Mouse (Mus musculus): Measurements from ENCODE around the gene Lyrm7. TPM values are rescaled to one million over a fixed set of nuclear protein-coding genes. Genes with fewer than 3 reads are reported as not detected.

Lyrm7 gene
- polyA plus RNA-seq (2012; rRNA removed) (3.8 and 8.2 TPM in 2 replicates), polyA plus RNA-seq (2014; fragmentation: Nextera tagmentation; extraction: Ambion mirVana) (7.8 and 10.8 TPM in 2 replicates)

GRCm38 (mm10) chr11:54860256-54861038 lies at the start of gene Lyrm7:
Gene Lyrm7, minus strand, starts transcription at chr11:54860916.
- Histone ChIP-seq H3K27ac (replicated peaks; ENCODE audit: low read depth, low read length) (peak within 1 kb of the TSS; percentile 82), H3K27me3 (ENCODE audit: control insufficient read depth, insufficient read depth, low read length) (no peaks in the 10 kb centered on the region), H3K4me1 (ENCODE audit: control insufficient read depth, insufficient read depth, low read length) (peaks cover 5% of the 10 kb centered on the region; the same call in 1 of the 2 replicates), H3K36me3 (ENCODE audit: control insufficient read depth, insufficient read depth, low read length) (no peaks in the 10 kb centered on the region), H3K4me2 (replicated peaks; ENCODE audit: low read depth, low read length, severe bottlenecking) (peak within 1 kb of the TSS; percentile 59), H3K4me3 (replicated peaks; ENCODE audit: low read length) (peak within 1 kb of the TSS; percentile 52), H3K9ac (ENCODE audit: low read depth, low read length, severe bottlenecking) (peak within 1 kb of the TSS; percentile 62), H3K9me3 (ENCODE audit: control insufficient read depth, low read length) (no peaks in the 10 kb centered on the region)
- WGBS: under 1% methylated on average over 42 of the region's 42 CpGs
- ATAC-seq (ENCODE audit: low FRiP score, low read depth) (peak; percentile 99), DNase-seq (ENCODE audit: low spot score) (peak; percentile 98)
- TF ChIP-seq POLR2A (IDR thresholded peaks at IDR 0.05; ENCODE audit: borderline replicate concordance, extremely low read depth, insufficient read depth, insufficient read length): peak; percentile 76; the same call in 1 of the 2 replicates

GRCm38 (mm10) chr11:54910081-54910665 lies 49.5 kb upstream of the Lyrm7 start:
- Histone ChIP-seq H3K9ac (ENCODE audit: low read depth, low read length, severe bottlenecking) (no peak overlapping the region), H3K4me1 (ENCODE audit: control insufficient read depth, insufficient read depth, low read length) (no peaks in the 10 kb centered on the region), H3K36me3 (ENCODE audit: control insufficient read depth, insufficient read depth, low read length) (peaks cover 48% of the 10 kb centered on the region), H3K4me3 (replicated peaks; ENCODE audit: low read length) (no peak overlapping the region), H3K27me3 (ENCODE audit: control insufficient read depth, insufficient read depth, low read length) (no peaks in the 10 kb centered on the region), H3K4me2 (replicated peaks; ENCODE audit: low read depth, low read length, severe bottlenecking) (no peak overlapping the region), H3K9me3 (ENCODE audit: control insufficient read depth, low read length) (no peaks in the 10 kb centered on the region), H3K27ac (replicated peaks; ENCODE audit: low read depth, low read length) (no peak overlapping the region)
- 88% methylated on average over 12 of the region's 12 CpGs for WGBS
- DNase-seq (ENCODE audit: low spot score) (no peak), ATAC-seq (ENCODE audit: low FRiP score, low read depth) (no peak)
- no peak for TF ChIP-seq POLR2A (IDR thresholded peaks at IDR 0.05; ENCODE audit: borderline replicate concordance, extremely low read depth, insufficient read depth, insufficient read length)

DNA sequence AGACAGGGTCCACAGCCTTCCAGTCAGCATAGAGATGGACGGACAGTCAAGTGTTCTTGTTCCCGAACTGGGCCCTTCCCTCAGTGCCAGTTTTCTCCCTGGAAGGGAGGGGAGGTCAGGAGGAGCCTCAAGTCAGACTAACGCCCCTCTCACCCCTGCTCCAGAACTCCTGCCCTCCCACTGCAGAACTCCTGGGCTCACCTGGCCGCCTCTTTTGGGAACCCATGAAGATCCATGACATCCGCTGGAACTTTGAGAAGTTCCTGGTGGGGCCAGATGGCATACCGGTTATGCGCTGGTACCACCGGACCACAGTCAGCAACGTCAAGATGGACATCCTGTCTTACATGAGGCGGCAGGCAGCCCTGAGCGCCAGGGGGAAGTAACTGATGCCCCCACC lies 48.6 kb upstream of the Lyrm7 start:
- no peak for DNase-seq (ENCODE audit: low spot score)
- H3K9me3 ChIP-seq (ENCODE audit: control insufficient read depth, low read length): no peaks in the 10 kb centered on the region
- no peak for TF ChIP-seq POLR2A (IDR thresholded peaks at IDR 0.05; ENCODE audit: borderline replicate concordance, extremely low read depth, insufficient read depth, insufficient read length)
- WGBS: 92% methylated on average over 11 of the region's 11 CpGs
- no peak for ATAC-seq (ENCODE audit: low FRiP score, low read depth)
- H3K27me3 ChIP-seq (ENCODE audit: control insufficient read depth, insufficient read depth, low read length): no peaks in the 10 kb centered on the region
- peaks cover 41% of the 10 kb centered on the region for H3K36me3 ChIP-seq (ENCODE audit: control insufficient read depth, insufficient read depth, low read length)
- no peak overlapping the region for H3K4me3 ChIP-seq (replicated peaks; ENCODE audit: low read length)
- no peak overlapping the region for H3K4me2 ChIP-seq (replicated peaks; ENCODE audit: low read depth, low read length, severe bottlenecking)
- no peak overlapping the region for H3K9ac ChIP-seq (ENCODE audit: low read depth, low read length, severe bottlenecking)
- no peaks in the 10 kb centered on the region for H3K4me1 ChIP-seq (ENCODE audit: control insufficient read depth, insufficient read depth, low read length)
- no peak overlapping the region for H3K27ac ChIP-seq (replicated peaks; ENCODE audit: low read depth, low read length)

DNA sequence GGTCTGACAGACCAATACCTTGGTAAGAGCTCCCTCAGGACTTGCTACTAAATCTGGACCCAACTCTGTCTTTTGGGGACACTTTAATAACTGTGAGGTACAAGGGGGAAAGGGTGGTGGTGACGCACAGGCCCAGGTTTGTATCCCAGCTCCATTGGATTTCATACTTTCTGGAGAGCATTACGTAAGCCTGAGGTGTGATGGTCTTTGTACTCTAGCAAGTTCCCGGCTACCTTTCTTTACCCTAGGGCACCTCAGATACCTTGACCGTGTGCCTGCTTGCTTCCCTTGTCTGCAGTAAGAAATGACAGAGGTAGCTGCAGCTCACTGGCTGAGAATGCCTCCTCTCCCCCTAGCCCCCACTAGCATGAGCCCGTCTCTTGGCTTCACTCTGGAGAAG lies 46.5 kb upstream of the Lyrm7 start:
- no peak overlapping the region for H3K4me2 ChIP-seq (replicated peaks; ENCODE audit: low read depth, low read length, severe bottlenecking)
- no peak overlapping the region for H3K4me3 ChIP-seq (replicated peaks; ENCODE audit: low read length)
- no peaks in the 10 kb centered on the region for H3K27me3 ChIP-seq (ENCODE audit: control insufficient read depth, insufficient read depth, low read length)
- no peak for TF ChIP-seq POLR2A (IDR thresholded peaks at IDR 0.05; ENCODE audit: borderline replicate concordance, extremely low read depth, insufficient read depth, insufficient read length)
- DNase-seq (ENCODE audit: low spot score) (no peak), ATAC-seq (ENCODE audit: low FRiP score, low read depth) (no peak)
- no peak overlapping the region for H3K9ac ChIP-seq (ENCODE audit: low read depth, low read length, severe bottlenecking)
- H3K36me3 ChIP-seq (ENCODE audit: control insufficient read depth, insufficient read depth, low read length): peaks cover 30% of the 10 kb centered on the region
- no peak overlapping the region for H3K27ac ChIP-seq (replicated peaks; ENCODE audit: low read depth, low read length)
- no peaks in the 10 kb centered on the region for H3K9me3 ChIP-seq (ENCODE audit: control insufficient read depth, low read length)
- 84% methylated on average over 5 of the region's 5 CpGs for WGBS
- H3K4me1 ChIP-seq (ENCODE audit: control insufficient read depth, insufficient read depth, low read length): peaks cover 8% of the 10 kb centered on the region; the same call in 1 of the 2 replicates

DNA sequence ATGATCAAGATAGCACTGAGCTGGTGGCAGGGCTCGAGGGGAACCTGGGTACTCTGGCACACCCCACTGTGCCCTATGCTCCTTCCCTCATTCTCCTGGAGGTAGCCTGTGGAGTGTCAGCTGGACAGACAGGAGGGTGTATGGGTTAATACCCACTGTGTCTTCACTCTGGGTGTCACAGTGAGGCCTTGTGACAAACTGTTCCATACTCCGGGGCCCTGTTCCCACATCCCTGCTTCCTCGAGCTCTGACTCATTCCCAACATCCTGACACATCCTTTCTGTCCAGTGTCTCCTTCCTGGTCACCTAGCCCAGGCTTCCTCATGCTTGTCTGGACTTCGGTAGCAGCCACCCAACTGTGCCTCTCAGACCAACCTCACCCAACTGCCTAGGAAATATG lies 45.8 kb upstream of the Lyrm7 start:
- Histone ChIP-seq H3K9me3 (ENCODE audit: control insufficient read depth, low read length) (no peaks in the 10 kb centered on the region), H3K27ac (replicated peaks; ENCODE audit: low read depth, low read length) (no peak overlapping the region), H3K9ac (ENCODE audit: low read depth, low read length, severe bottlenecking) (no peak overlapping the region), H3K4me2 (replicated peaks; ENCODE audit: low read depth, low read length, severe bottlenecking) (no peak overlapping the region), H3K36me3 (ENCODE audit: control insufficient read depth, insufficient read depth, low read length) (peaks cover 26% of the 10 kb centered on the region), H3K27me3 (ENCODE audit: control insufficient read depth, insufficient read depth, low read length) (no peaks in the 10 kb centered on the region), H3K4me1 (ENCODE audit: control insufficient read depth, insufficient read depth, low read length) (peaks cover 8% of the 10 kb centered on the region; the same call in 1 of the 2 replicates), H3K4me3 (replicated peaks; ENCODE audit: low read length) (no peak overlapping the region)
- DNase-seq (ENCODE audit: low spot score) (no peak), ATAC-seq (ENCODE audit: low FRiP score, low read depth) (no peak)
- no peak for TF ChIP-seq POLR2A (IDR thresholded peaks at IDR 0.05; ENCODE audit: borderline replicate concordance, extremely low read depth, insufficient read depth, insufficient read length)
- WGBS: 83% methylated on average over 4 of the region's 4 CpGs

Data from limb, embryonic 14.5 days (tissue).